Mouse (Mus musculus) thymus, adult 2 months (tissue): ENCODE data around the gene Stambp.

Source experiments
- CTCF ChIP-seq: fragments of 200-500 bp; IDR thresholded peaks from 2 replicates; pipeline ENCODE4 v1.5.1; 2012; ENCODE audit warnings: mild to moderate bottlenecking, control low read depth, low read length, moderate library complexity, borderline replicate concordance; ENCODE audit not compliant: control insufficient read depth, poor library complexity, insufficient read depth; ENCODE audit errors: extremely low read depth
- POLR2A ChIP-seq: fragments of 200-500 bp; IDR thresholded peaks from 2 replicates; pipeline ENCODE4 v1.6.1; 2012; ENCODE audit warnings: mild to moderate bottlenecking, low read length, control low read depth, moderate library complexity; ENCODE audit not compliant: control insufficient read depth, poor library complexity, insufficient read depth; ENCODE audit errors: extremely low read depth

GRCm38 (mm10) chr6:83617581-83618335, 45.2 kb upstream of the Stambp start:
- TF ChIP-seq POLR2A (no peak), CTCF (no peak)
